Mouse (Mus musculus) thymus, postnatal 10 days (tissue): Measurements from ENCODE around the gene Nme7.
A peak's percentile ranks its signal among the peaks of the same experiment; 100 is the strongest.

Experiments
- DNase-seq, 2 experiments: peaks; one replicate each; pipeline ENCODE4 v3.0.0; 2021; ENCODE audit warnings: low spot score in 2 of 2

The Nme7 gene

GRCm38 (mm10) chr1:164319542-164320140 lies 15.7 kb downstream of the Nme7 start:
- no peak for DNase-seq

- no peak for DNase-seq
These were observed 16.8 kb downstream of the Nme7 start for GRCm38 (mm10) chr1:164320731-164321130.

DNA sequence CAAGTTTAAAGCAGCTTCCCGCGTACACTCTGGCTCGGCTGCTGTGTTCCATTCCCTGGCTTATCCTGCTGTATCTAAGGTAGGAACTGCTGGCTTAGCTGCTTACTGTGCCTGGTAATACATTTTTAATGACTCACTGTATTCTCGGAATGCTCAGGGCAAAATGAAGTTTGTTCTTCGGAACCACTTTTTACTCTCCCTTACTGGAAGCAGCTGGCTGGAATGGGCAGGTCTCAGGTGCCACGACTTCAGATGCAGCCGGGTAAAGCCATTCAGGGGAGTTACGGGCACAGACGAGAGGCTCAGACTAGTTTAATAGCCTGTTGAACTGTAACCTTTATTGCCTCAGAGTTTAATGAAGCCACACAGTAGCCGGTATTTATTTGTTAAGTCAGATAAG lies 17.5 kb downstream of the Nme7 start:
- no peak for DNase-seq

GRCm38 (mm10) chr1:164322987-164323650 lies 19.2 kb downstream of the Nme7 start:
- DNase-seq = no peak

GRCm38 (mm10) chr1:164324221-164324620 lies 20.3 kb downstream of the Nme7 start:
- no peak for DNase-seq

GRCm38 (mm10) chr1:164324878-164325277 lies 21.0 kb downstream of the Nme7 start:
- no peak for DNase-seq

- no peak for DNase-seq
These were observed 22.8 kb downstream of the Nme7 start for GRCm38 (mm10) chr1:164326600-164327155.

GRCm38 (mm10) chr1:164327764-164328163 lies 23.8 kb downstream of the Nme7 start:
- no peak for DNase-seq

GRCm38 (mm10) chr1:164332559-164332958 lies 28.6 kb downstream of the Nme7 start:
- no peak for DNase-seq

GRCm38 (mm10) chr1:164335435-164335834 lies 31.5 kb downstream of the Nme7 start:
- no peak for DNase-seq

DNA sequence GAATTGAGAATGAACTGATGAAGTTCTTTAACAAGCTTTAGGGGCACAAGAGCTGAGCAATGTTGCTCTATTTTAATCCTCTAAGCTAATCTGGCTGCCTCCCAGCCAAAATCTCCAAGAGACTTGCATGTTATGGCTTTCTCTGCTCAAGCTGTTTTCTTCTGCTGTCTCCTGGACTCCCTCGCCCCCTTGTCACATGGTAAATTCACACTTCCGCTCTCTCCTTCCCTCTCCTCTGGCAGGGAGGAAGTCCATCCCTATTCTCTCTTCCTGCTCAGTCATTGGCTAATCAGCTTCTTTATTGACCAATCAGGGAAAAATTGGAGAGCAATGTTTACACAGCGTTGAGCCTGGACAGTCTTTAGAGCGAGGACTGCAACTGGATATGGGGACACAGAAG lies 31.9 kb downstream of the Nme7 start:
- DNase-seq = no peak

- peak in 1 of 2 experiments; percentile 44 for DNase-seq
These were observed 38.2 kb downstream of the Nme7 start for GRCm38 (mm10) chr1:164342161-164342560.

- no peak for DNase-seq
These were observed 49.5 kb downstream of the Nme7 start for GRCm38 (mm10) chr1:164353443-164353842.

DNA sequence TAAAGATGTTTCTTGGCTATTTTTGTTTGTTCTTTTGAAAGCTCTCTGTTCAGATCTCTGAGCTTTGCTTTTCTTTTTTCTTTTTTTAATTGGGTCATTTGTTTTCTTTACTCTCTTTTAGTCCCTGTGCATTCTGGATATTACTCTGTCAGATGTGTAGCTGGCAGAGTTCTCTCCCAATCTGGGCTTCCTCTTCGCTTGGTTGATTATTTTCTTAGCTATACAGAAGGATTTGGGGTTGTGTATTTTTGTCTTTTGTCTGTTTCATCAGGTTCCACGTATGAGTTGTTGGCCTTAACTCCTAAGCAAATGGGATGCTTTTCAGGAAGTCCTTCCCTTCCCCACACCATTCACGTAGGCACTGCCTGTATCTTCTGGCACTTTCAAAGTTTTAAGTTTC lies 54.1 kb downstream of the Nme7 start:
- DNase-seq = no peak

- DNase-seq = no peak
These were observed 58.1 kb downstream of the Nme7 start for GRCm38 (mm10) chr1:164361997-164362396.

- peak; percentile 58 to 78 for DNase-seq
These were observed 62.5 kb downstream of the Nme7 start for GRCm38 (mm10) chr1:164366156-164367128.

DNA sequence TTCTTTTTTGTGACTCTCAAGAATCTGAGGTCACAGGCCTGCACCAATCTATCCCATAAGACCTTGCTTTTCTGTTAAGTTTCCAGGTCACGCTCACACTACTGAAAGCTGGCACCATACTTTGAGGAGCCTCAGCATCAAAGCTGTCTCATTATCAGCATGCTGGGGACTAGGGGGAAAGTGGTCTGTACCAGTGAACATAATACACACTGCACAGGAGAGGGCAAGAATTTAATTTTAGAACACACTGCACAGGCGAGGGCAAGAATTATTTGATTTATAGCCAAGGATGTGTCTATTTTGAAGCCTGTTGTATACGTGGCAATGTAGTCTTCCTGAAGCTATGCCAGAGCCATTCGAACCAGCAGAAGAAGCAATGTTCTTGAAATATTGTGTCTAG lies 64.2 kb downstream of the Nme7 start:
- no peak for DNase-seq

DNA sequence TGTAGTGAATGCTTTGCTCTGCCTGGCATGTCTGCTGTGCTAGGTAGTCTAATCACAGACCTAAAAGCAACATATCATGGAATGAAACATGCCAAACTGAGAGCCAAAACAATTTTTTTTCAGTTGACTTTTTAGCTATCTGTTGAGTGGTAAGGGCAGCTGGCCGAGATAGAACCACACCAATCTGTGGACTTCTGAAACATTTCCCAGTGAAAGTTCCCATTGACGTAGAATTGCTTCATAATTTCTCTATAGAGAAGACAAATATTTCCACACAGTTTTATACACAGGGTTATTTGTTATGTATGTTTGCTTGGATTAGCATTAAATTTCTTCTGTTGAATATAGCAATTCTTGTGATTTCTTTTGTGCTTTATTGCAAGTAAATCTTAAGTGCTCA lies 65.9 kb downstream of the Nme7 start:
- no peak for DNase-seq

DNA sequence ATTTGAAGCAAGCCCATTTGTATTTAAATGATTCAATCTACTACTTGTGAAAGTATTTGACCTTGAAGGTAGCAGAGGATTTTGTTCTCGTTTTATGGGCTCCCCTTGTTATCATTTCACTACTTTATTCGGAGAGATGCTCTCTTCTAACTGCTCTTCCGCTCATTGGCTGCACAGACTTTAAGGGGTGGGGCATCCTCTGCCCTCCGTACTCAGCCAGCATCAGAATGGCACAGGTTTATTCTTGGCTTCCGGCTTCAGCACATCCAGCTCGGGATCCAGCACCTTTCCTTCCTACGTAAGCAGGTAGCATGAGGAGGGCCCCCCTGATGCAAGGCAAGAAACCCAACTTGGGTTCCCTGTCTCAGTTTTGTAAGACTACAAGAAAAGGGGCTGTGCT lies 69.1 kb downstream of the Nme7 start:
- no peak for DNase-seq

DNA sequence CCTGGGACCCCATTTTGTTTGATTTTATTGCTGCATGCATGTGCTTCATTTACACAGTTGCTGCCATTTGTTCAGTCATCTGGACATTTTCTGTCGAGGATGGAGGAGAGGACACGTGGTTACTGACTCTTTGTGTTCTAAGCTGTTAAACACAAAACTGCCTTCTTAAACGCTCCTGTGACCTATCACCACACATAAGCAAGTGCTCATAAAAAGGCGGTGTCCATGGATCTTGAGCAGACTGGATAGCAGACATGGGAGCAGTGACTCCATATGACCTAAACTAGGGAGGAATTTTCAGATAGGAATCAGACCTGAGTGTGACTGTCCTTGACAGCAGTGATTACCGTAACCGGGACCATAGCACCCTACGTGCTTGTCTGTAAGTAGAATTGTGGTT lies 70.1 kb downstream of the Nme7 start:
- no peak for DNase-seq

- no peak for DNase-seq
These were observed 71.7 kb downstream of the Nme7 start for GRCm38 (mm10) chr1:164375626-164376025.

GRCm38 (mm10) chr1:164376761-164377487 lies 73.0 kb downstream of the Nme7 start:
- no peak for DNase-seq
